Mouse (Mus musculus): ENCODE results near the gene Ccm2. TPM values are rescaled to one million over a fixed set of nuclear protein-coding genes. Genes with fewer than 3 reads are reported as not detected.

The Ccm2 gene
- polyA plus RNA-seq, 1 experiment from 2014 or later: 81.6 TPM

GRCm38 (mm10) chr11:6586660-6587059 lies 40.0 kb downstream of the Ccm2 start:
- H3K9me3 ChIP-seq (ENCODE audit: control insufficient read depth, low read length): no peaks in the 10 kb centered on the region
- H3K4me3 ChIP-seq (ENCODE audit: low read depth, low read length): no peak overlapping the region
- no peak overlapping the region for H3K9ac ChIP-seq (ENCODE audit: low read length)
- ATAC-seq (ENCODE audit: low FRiP score) (no peak), DNase-seq (ENCODE audit: low spot score, missing footprints) (no peak)
- H3K27ac ChIP-seq (ENCODE audit: low read depth, low read length): no peak overlapping the region
- no peaks in the 10 kb centered on the region for H3K4me1 ChIP-seq (ENCODE audit: control insufficient read depth, insufficient read depth, low read length)
- H3K4me2 ChIP-seq: no peak overlapping the region
- peaks cover 6% of the 10 kb centered on the region; the same call in 1 of the 2 replicates for H3K36me3 ChIP-seq (ENCODE audit: control insufficient read depth, insufficient read depth, low read length)
- no peaks in the 10 kb centered on the region for H3K27me3 ChIP-seq (ENCODE audit: control insufficient read depth, insufficient read depth, low read length)
- 90% methylated on average over 3 of the region's 3 CpGs for WGBS

GRCm38 (mm10) chr11:6587249-6587940 lies 40.7 kb downstream of the Ccm2 start:
- Histone ChIP-seq H3K27me3 (ENCODE audit: control insufficient read depth, insufficient read depth, low read length) (no peaks in the 10 kb centered on the region), H3K4me1 (ENCODE audit: control insufficient read depth, insufficient read depth, low read length) (no peaks in the 10 kb centered on the region), H3K9me3 (ENCODE audit: control insufficient read depth, low read length) (no peaks in the 10 kb centered on the region), H3K4me3 (ENCODE audit: low read depth, low read length) (no peak overlapping the region), H3K9ac (ENCODE audit: low read length) (no peak overlapping the region), H3K27ac (ENCODE audit: low read depth, low read length) (no peak overlapping the region), H3K36me3 (ENCODE audit: control insufficient read depth, insufficient read depth, low read length) (peaks cover 6% of the 10 kb centered on the region; the same call in 1 of the 2 replicates), H3K4me2 (no peak overlapping the region)
- no peak for DNase-seq (ENCODE audit: low spot score, missing footprints)
- WGBS: 92% methylated on average over 7 of the region's 7 CpGs
- ATAC-seq (ENCODE audit: low FRiP score): no peak

GRCm38 (mm10) chr11:6588295-6588694 lies 41.6 kb downstream of the Ccm2 start:
- H3K27ac ChIP-seq (ENCODE audit: low read depth, low read length): no peak overlapping the region
- H3K4me1 ChIP-seq (ENCODE audit: control insufficient read depth, insufficient read depth, low read length): no peaks in the 10 kb centered on the region
- H3K9me3 ChIP-seq (ENCODE audit: control insufficient read depth, low read length): no peaks in the 10 kb centered on the region
- H3K9ac ChIP-seq (ENCODE audit: low read length): no peak overlapping the region
- ATAC-seq (ENCODE audit: low FRiP score): no peak
- H3K36me3 ChIP-seq (ENCODE audit: control insufficient read depth, insufficient read depth, low read length): peaks cover 14% of the 10 kb centered on the region
- H3K4me3 ChIP-seq (ENCODE audit: low read depth, low read length): no peak overlapping the region
- DNase-seq (ENCODE audit: low spot score, missing footprints): no peak
- no peak overlapping the region for H3K4me2 ChIP-seq
- H3K27me3 ChIP-seq (ENCODE audit: control insufficient read depth, insufficient read depth, low read length): no peaks in the 10 kb centered on the region
- WGBS: 92% methylated on average over 7 of the region's 7 CpGs

- ATAC-seq (ENCODE audit: low FRiP score) (no peak), DNase-seq (ENCODE audit: low spot score, missing footprints) (no peak)
- Histone ChIP-seq H3K4me1 (ENCODE audit: control insufficient read depth, insufficient read depth, low read length) (no peaks in the 10 kb centered on the region), H3K27ac (ENCODE audit: low read depth, low read length) (no peak overlapping the region), H3K9me3 (ENCODE audit: control insufficient read depth, low read length) (no peaks in the 10 kb centered on the region), H3K36me3 (ENCODE audit: control insufficient read depth, insufficient read depth, low read length) (peaks cover 22% of the 10 kb centered on the region), H3K4me2 (no peak overlapping the region), H3K4me3 (ENCODE audit: low read depth, low read length) (no peak overlapping the region), H3K27me3 (ENCODE audit: control insufficient read depth, insufficient read depth, low read length) (no peaks in the 10 kb centered on the region), H3K9ac (ENCODE audit: low read length) (no peak overlapping the region)
- WGBS: 91% methylated on average over 7 of the region's 7 CpGs
Measured at GRCm38 (mm10) chr11:6589838-6590237, 43.2 kb downstream of the Ccm2 start.

- Histone ChIP-seq H3K4me1 (ENCODE audit: control insufficient read depth, insufficient read depth, low read length) (no peaks in the 10 kb centered on the region), H3K27ac (ENCODE audit: low read depth, low read length) (no peak overlapping the region), H3K4me2 (no peak overlapping the region), H3K4me3 (ENCODE audit: low read depth, low read length) (no peak overlapping the region), H3K9ac (ENCODE audit: low read length) (no peak overlapping the region), H3K36me3 (ENCODE audit: control insufficient read depth, insufficient read depth, low read length) (peaks cover 27% of the 10 kb centered on the region), H3K27me3 (ENCODE audit: control insufficient read depth, insufficient read depth, low read length) (no peaks in the 10 kb centered on the region), H3K9me3 (ENCODE audit: control insufficient read depth, low read length) (no peaks in the 10 kb centered on the region)
- DNase-seq (ENCODE audit: low spot score, missing footprints) (no peak), ATAC-seq (ENCODE audit: low FRiP score) (no peak)
- WGBS: 86% methylated on average over 10 of the region's 10 CpGs
Measured at GRCm38 (mm10) chr11:6590933-6591675, 44.4 kb downstream of the Ccm2 start.

- no peak overlapping the region for H3K4me2 ChIP-seq
- 77% methylated on average over 11 of the region's 11 CpGs for WGBS
- peaks cover 6% of the 10 kb centered on the region; the same call in 1 of the 2 replicates for H3K4me1 ChIP-seq (ENCODE audit: control insufficient read depth, insufficient read depth, low read length)
- H3K27me3 ChIP-seq (ENCODE audit: control insufficient read depth, insufficient read depth, low read length): no peaks in the 10 kb centered on the region
- peaks cover 35% of the 10 kb centered on the region for H3K36me3 ChIP-seq (ENCODE audit: control insufficient read depth, insufficient read depth, low read length)
- no peak overlapping the region for H3K27ac ChIP-seq (ENCODE audit: low read depth, low read length)
- H3K9me3 ChIP-seq (ENCODE audit: control insufficient read depth, low read length): no peaks in the 10 kb centered on the region
- DNase-seq (ENCODE audit: low spot score, missing footprints): no peak
- ATAC-seq (ENCODE audit: low FRiP score): no peak
- no peak overlapping the region for H3K9ac ChIP-seq (ENCODE audit: low read length)
- no peak overlapping the region for H3K4me3 ChIP-seq (ENCODE audit: low read depth, low read length)
Measured at GRCm38 (mm10) chr11:6593406-6593805, 46.7 kb downstream of the Ccm2 start.

GRCm38 (mm10) chr11:6594845-6595244 lies 48.2 kb downstream of the Ccm2 start:
- Histone ChIP-seq H3K9me3 (ENCODE audit: control insufficient read depth, low read length) (no peaks in the 10 kb centered on the region), H3K36me3 (ENCODE audit: control insufficient read depth, insufficient read depth, low read length) (peaks cover 35% of the 10 kb centered on the region), H3K4me1 (ENCODE audit: control insufficient read depth, insufficient read depth, low read length) (peaks cover 16% of the 10 kb centered on the region), H3K4me3 (ENCODE audit: low read depth, low read length) (no peak overlapping the region), H3K27ac (ENCODE audit: low read depth, low read length) (no peak overlapping the region), H3K4me2 (no peak overlapping the region), H3K27me3 (ENCODE audit: control insufficient read depth, insufficient read depth, low read length) (no peaks in the 10 kb centered on the region), H3K9ac (ENCODE audit: low read length) (no peak overlapping the region)
- ATAC-seq (ENCODE audit: low FRiP score): no peak
- DNase-seq (ENCODE audit: low spot score, missing footprints): no peak
- WGBS: 92% methylated on average over 6 of the region's 6 CpGs

- Histone ChIP-seq H3K4me3 (ENCODE audit: low read depth, low read length) (no peak overlapping the region), H3K4me1 (ENCODE audit: control insufficient read depth, insufficient read depth, low read length) (peaks cover 19% of the 10 kb centered on the region), H3K27me3 (ENCODE audit: control insufficient read depth, insufficient read depth, low read length) (no peaks in the 10 kb centered on the region), H3K9me3 (ENCODE audit: control insufficient read depth, low read length) (no peaks in the 10 kb centered on the region), H3K9ac (ENCODE audit: low read length) (no peak overlapping the region), H3K36me3 (ENCODE audit: control insufficient read depth, insufficient read depth, low read length) (peaks cover 32% of the 10 kb centered on the region), H3K27ac (ENCODE audit: low read depth, low read length) (no peak overlapping the region), H3K4me2 (no peak overlapping the region)
- DNase-seq (ENCODE audit: low spot score, missing footprints): no peak
- no peak for ATAC-seq (ENCODE audit: low FRiP score)
- WGBS: 96% methylated on average over 5 of the region's 5 CpGs
Measured at GRCm38 (mm10) chr11:6595339-6595738, 48.7 kb downstream of the Ccm2 start.

GRCm38 (mm10) chr11:6596205-6596604 lies 49.5 kb downstream of the Ccm2 start:
- WGBS: 98% methylated on average over 6 of the region's 6 CpGs
- no peak overlapping the region for H3K4me2 ChIP-seq
- H3K36me3 ChIP-seq (ENCODE audit: control insufficient read depth, insufficient read depth, low read length): peaks cover 29% of the 10 kb centered on the region
- H3K9ac ChIP-seq (ENCODE audit: low read length): no peak overlapping the region
- H3K27ac ChIP-seq (ENCODE audit: low read depth, low read length): no peak overlapping the region
- no peak overlapping the region for H3K4me3 ChIP-seq (ENCODE audit: low read depth, low read length)
- peaks cover 19% of the 10 kb centered on the region for H3K4me1 ChIP-seq (ENCODE audit: control insufficient read depth, insufficient read depth, low read length)
- ATAC-seq (ENCODE audit: low FRiP score) (no peak), DNase-seq (ENCODE audit: low spot score, missing footprints) (no peak)
- no peaks in the 10 kb centered on the region for H3K27me3 ChIP-seq (ENCODE audit: control insufficient read depth, insufficient read depth, low read length)
- H3K9me3 ChIP-seq (ENCODE audit: control insufficient read depth, low read length): no peaks in the 10 kb centered on the region
